Mouse (Mus musculus) ES-E14 (cell line): ENCODE measurements around the gene Nomo1.

ENCODE experiments used
- CHD2 ChIP-seq: IDR thresholded peaks from 2 replicates; pipeline ENCODE4 v1.6.1; 2014; ENCODE audit warnings: mild to moderate bottlenecking, low read depth, low read length, inconsistent platforms
- HCFC1 ChIP-seq: IDR thresholded peaks from 2 replicates; pipeline ENCODE4 v1.6.1; 2012; ENCODE audit warnings: low read length, inconsistent platforms, borderline replicate concordance; ENCODE audit not compliant: insufficient read depth
- ZC3H11A ChIP-seq: IDR thresholded peaks from 2 replicates; pipeline ENCODE4 v1.6.1; 2012; ENCODE audit warnings: low read depth, mild to moderate bottlenecking, inconsistent platforms, low read length, borderline replicate concordance

- TF ChIP-seq HCFC1 (no peak), CHD2 (no peak), ZC3H11A (no peak)
Observed at GRCm38 (mm10) chr7:46076844-46077243, 43.3 kb downstream of the Nomo1 start.
